Mouse (Mus musculus) frontal cortex, adult (tissue): ENCODE measurements around the gene Mmp25.
"Not testable (repeated sequence)": the region's sequence is repeated elsewhere in the genome, so short reads cannot be mapped to it uniquely, and the experiment has no call there.

ENCODE experiments used
- ATAC-seq: cut with Nextera tagmentation; 2 replicates; pipeline ENCODE4 v1.9.2; 2017; ENCODE audit warnings: mild to moderate bottlenecking, moderate library complexity, mixed read lengths; ENCODE audit not compliant: low TSS enrichment

Mmp25 gene

DNA sequence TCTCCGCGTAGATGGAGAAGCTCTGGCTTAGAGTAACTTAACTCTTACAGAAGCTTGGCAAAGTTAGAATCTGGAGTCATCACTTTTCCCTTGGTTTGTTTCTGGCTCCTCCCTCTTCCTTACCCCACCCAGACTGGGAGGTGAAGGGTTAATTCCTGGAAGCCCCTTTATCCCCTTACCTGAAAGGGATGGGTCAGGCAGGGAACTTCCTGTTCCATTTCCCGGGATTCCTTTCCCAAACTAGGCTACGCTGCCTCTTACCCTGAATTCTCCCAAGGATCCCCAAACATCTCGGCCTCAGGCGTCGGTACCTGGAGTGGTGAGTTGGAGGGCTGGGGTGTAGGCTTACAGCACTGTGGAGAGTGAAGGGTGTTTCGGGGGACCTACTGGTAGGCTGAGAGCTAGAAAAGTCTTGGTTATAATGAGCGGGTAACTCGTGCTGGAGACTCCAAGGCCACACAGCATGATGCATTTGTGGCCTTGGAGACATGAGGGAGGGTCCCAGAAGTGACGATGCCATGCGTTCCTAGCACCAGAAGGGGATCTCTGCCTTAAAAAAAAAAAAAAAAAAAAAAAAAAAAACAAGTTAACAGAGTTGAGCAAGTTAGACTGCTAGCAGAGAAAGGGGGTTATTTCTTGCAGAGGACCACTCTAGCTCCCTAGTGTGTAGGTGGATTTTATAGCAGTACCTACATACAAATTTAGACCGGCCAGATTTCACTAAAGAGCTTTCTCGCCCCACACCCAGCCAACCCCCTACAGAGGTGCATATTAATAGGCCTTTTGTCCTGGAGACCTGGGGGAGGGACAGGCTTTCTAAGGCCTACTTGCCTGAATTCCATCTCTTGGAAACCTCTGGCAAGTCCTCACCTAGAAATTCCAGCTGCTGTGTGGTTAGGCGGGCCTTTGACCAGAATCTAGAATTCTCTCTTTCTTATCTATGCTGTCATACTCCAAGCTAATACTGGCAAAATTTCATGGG, 44.1 kb downstream of the Mmp25 start, which contains the start of gene Zscan10:
Gene Zscan10 (plus strand): TSS at position 216 of the 982 bp plus-strand sequence.
- ATAC-seq = no peak

- ATAC-seq = no peak
Measured at GRCm38 (mm10) chr17:23599605-23600063, 45.4 kb downstream of the Mmp25 start.

GRCm38 (mm10) chr17:23598582-23599552, 46.2 kb downstream of the Mmp25 start, which contains the start of gene Zfp13:
Gene Zfp13 (minus strand): TSS chr17:23599487.
- peak; percentile 94 for ATAC-seq

DNA sequence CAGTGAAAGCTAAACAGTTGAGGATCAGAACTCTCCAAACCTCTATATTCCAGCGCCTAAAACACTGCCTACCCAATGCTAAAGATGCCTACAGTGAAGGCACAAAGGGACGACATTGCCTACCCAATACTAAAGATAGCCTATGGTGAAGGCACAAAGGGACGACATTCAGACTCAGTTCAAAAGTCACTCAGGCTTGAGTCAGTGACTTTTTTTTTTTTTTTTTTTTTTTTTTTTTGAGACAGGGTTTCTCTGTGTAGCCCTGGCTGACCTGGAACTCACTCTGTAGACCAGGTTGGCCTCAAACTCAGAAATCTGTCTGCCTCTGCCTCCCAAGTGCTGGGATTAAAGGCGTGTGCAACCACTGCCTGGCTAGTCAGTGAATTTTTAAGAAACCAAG, 49.9 kb downstream of the Mmp25 start:
- ATAC-seq = not testable (repeated sequence)

DNA sequence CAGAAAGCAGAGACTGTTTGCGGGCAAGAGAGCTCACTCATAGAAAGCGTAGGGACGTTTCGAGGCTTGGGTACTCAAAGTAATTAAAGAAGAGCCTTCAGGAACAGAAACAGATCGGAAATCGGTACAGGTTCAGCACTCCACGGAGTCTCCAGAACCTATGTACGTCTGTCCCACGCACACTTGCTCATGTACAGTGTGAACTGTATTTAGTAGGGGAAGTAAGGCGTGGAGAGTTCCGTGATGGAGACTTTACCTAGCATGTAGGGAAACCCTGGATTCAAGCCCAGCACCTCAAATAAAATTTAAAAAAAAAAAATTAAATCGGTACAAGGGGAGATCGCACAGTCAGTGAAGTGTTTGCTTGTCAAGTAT, 52.2 kb downstream of the Mmp25 start:
- peak; percentile 76 for ATAC-seq

- peak; percentile 99 for ATAC-seq
Measured at GRCm38 (mm10) chr17:23592208-23592925, 52.7 kb downstream of the Mmp25 start.

- no peak for ATAC-seq
Measured at GRCm38 (mm10) chr17:23587253-23587652, 57.8 kb downstream of the Mmp25 start.

DNA sequence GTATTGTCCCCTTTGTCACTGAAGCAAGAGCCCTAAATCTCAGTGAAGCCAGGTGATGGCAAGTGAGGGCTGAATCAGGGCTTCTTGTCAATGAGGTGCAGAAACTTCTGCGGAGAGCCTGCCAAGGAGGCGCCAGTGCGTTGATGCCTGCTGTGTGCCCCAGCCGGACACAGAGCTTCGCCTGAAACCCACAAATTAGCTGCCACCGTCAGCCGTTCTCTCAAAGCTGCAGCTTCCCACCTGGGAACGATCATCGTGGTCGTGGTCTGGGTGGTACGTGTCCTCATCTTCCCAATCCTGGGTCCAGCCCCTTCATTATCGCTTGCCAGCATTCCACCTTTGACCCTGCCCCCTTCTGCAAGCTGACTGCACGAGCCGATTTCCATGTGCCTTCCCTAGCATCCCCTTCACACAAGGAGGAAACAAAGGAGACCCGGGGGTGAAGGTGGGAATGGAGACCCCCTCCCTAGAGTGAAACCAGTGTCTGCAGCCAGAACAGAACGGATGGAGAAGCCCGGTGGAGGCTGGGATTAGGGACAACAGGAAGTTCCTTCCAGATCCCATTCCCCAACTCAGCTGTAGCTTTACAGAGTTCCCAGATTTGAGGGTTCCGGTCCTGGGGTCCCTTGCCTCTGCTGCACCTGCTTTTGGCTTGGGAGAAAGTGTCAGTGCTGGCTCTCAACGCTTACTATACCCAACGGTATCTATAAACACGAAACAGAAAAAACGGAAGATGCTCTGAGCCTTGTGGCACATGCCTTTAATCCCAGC, 59.2 kb downstream of the Mmp25 start:
- peak; percentile 95 for ATAC-seq

DNA sequence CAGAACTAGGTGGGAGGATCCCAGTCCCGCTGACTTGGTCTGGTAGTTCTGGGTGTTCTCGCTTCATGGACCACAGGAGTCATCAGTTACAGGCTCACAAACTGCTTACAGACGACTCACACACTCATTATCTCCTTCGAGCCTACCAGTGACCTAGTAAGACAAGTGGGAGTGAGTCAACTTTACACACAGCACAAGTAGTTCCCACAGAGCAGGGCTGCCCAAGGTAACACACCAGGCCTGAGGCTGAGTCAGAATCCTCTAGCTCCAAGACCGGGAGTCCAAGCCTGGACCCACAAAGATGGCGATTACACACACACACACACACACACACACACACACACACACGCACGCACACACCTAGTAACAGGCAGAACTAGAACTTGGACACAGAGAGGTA, 60.3 kb downstream of the Mmp25 start:
- no peak for ATAC-seq
